Mouse (Mus musculus): ENCODE measurements at regions not wholly inside any gene's neighbourhood (a gene's known extent, or its start where the extent isn't known, plus 50 kb on each side); places are given as distances from the start of the nearest gene placed in this dataset.

DNA sequence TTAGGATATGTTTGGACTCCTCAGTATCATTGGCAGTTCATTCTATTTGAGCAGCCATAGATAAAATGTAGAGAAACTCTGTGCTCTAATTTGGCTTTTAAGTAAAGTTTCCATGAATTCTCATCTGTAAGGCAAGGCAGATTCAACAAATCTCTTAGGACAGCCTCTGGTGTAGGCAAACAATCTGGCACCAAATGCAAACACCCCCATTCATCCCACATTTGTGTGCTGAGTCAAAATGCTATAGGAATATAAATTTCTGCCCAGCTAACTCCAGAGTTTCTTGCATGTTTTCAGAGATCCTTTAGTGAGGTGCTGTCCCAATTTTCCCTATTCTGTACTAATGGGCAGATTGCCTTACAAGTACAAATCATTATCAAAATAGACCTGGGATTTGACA, 695.7 kb upstream of the Kif18a start:
- no peak overlapping the region for H3K4me2 ChIP-seq (ENCODE audit: low read depth, low read length)
- DNase-seq (ENCODE audit: low spot score) (no peak), ATAC-seq (ENCODE audit: low read depth) (no peak)

DNA sequence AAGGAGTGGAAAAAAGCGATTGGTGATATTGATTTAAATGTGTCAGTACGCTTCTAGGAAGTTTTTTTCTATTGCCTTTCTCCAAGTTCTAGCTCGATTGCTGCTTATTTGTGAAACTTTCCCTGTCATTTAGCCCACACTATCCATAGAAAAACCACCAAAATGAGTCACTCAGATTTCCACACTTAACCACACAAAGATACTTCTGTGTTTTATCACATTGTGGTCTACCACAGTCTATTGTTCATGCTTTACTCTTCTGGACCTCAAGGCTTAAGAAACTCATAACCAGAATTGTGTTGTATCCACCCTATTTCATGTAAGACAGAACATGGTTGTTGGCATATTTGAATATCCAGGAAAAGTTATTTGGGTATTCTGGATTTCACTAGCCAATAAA, 687.0 kb upstream of the Kif18a start:
- no peaks in the 10 kb centered on the region for H3K9me3 ChIP-seq (ENCODE audit: control insufficient read depth, low read length)
- H3K4me1 ChIP-seq (ENCODE audit: control insufficient read depth, insufficient read depth, low read length) = no peaks in the 10 kb centered on the region
- DNase-seq (ENCODE audit: low spot score) (no peak), ATAC-seq (ENCODE audit: low read depth) (no peak)
- H3K4me2 ChIP-seq (ENCODE audit: low read depth, low read length) = no peak overlapping the region
- no peaks in the 10 kb centered on the region for H3K27me3 ChIP-seq (replicated peaks; ENCODE audit: control insufficient read depth, insufficient read depth, low read length)
- no peak overlapping the region for H3K9ac ChIP-seq (ENCODE audit: low read depth, low read length)
- H3K4me3 ChIP-seq (ENCODE audit: low read depth, low read length) = no peak overlapping the region
- no peak overlapping the region for H3K27ac ChIP-seq (replicated peaks; ENCODE audit: low read depth, low read length)
- H3K36me3 ChIP-seq (ENCODE audit: control insufficient read depth, insufficient read depth, low read length) = no peaks in the 10 kb centered on the region
- 84% methylated on average over 3 of the region's 3 CpGs for WGBS

More for the DNA sequence above, 695.7 kb upstream of the Kif18a start:
- no peak overlapping the region for H3K27ac ChIP-seq (replicated peaks; ENCODE audit: low read depth, low read length)
- H3K36me3 ChIP-seq (ENCODE audit: control insufficient read depth, insufficient read depth, low read length) = no peaks in the 10 kb centered on the region
- H3K9me3 ChIP-seq (ENCODE audit: control insufficient read depth, low read length) = no peaks in the 10 kb centered on the region
- H3K9ac ChIP-seq (ENCODE audit: low read depth, low read length) = no peak overlapping the region
- no peaks in the 10 kb centered on the region for H3K27me3 ChIP-seq (replicated peaks; ENCODE audit: control insufficient read depth, insufficient read depth, low read length)
- H3K4me3 ChIP-seq (ENCODE audit: low read depth, low read length) = no peak overlapping the region
- H3K4me1 ChIP-seq (ENCODE audit: control insufficient read depth, insufficient read depth, low read length) = no peaks in the 10 kb centered on the region

DNA sequence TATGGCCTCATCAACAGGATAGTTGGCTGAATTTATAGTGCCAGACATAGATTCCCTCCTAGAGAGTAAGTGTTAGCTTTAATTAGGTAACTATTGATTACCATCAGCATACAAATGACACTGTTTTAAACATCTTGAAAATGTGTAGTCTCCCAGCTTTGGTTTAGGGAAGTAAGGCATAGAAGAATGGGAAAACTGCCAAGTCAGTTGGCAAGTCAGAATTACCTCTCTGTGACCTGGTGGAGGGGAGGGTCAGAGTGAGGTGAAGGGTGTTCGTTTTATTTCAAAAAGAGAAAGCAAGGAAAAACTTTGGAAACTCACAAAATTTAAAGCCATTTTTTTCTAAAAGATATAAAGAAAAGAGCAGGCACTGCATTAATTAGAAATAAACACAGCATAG, 680.2 kb upstream of the Kif18a start:
- Histone ChIP-seq H3K27ac (replicated peaks; ENCODE audit: low read depth, low read length) (no peak overlapping the region), H3K4me1 (ENCODE audit: control insufficient read depth, insufficient read depth, low read length) (no peaks in the 10 kb centered on the region), H3K9ac (ENCODE audit: low read depth, low read length) (no peak overlapping the region), H3K9me3 (ENCODE audit: control insufficient read depth, low read length) (no peaks in the 10 kb centered on the region), H3K4me3 (ENCODE audit: low read depth, low read length) (no peak overlapping the region), H3K4me2 (ENCODE audit: low read depth, low read length) (no peak overlapping the region), H3K36me3 (ENCODE audit: control insufficient read depth, insufficient read depth, low read length) (no peaks in the 10 kb centered on the region), H3K27me3 (replicated peaks; ENCODE audit: control insufficient read depth, insufficient read depth, low read length) (no peaks in the 10 kb centered on the region)
- DNase-seq (ENCODE audit: low spot score) = no peak
- 50% methylated on average over 1 of the region's 1 CpGs for WGBS
- no peak for ATAC-seq (ENCODE audit: low read depth)

DNA sequence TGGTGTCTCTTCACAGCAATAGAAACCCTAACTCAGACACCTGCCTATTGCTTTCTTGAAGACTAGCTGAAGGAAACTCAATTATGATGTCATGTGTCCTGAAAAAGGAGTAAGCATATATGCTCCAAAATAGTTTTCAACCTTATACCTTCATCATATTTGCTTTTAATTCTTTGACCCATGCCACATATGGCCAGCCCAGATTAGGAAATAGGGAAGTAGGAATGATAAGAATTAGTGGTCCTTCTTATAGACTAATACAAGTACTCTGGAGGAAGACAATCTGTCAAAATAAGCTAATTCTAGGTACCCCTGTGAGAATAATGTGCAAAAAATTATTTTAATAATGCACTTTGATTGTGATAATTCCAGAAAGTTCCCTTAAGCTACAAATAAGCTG, 661.0 kb upstream of the Kif18a start:
- no peak for DNase-seq (ENCODE audit: low spot score)
- Histone ChIP-seq H3K27ac (replicated peaks; ENCODE audit: low read depth, low read length) (no peak overlapping the region), H3K9ac (ENCODE audit: low read depth, low read length) (no peak overlapping the region), H3K27me3 (replicated peaks; ENCODE audit: control insufficient read depth, insufficient read depth, low read length) (no peaks in the 10 kb centered on the region), H3K4me1 (ENCODE audit: control insufficient read depth, insufficient read depth, low read length) (no peaks in the 10 kb centered on the region), H3K4me2 (ENCODE audit: low read depth, low read length) (no peak overlapping the region), H3K9me3 (ENCODE audit: control insufficient read depth, low read length) (no peaks in the 10 kb centered on the region), H3K4me3 (ENCODE audit: low read depth, low read length) (no peak overlapping the region), H3K36me3 (ENCODE audit: control insufficient read depth, insufficient read depth, low read length) (no peaks in the 10 kb centered on the region)
- ATAC-seq (ENCODE audit: low read depth) = no peak

DNA sequence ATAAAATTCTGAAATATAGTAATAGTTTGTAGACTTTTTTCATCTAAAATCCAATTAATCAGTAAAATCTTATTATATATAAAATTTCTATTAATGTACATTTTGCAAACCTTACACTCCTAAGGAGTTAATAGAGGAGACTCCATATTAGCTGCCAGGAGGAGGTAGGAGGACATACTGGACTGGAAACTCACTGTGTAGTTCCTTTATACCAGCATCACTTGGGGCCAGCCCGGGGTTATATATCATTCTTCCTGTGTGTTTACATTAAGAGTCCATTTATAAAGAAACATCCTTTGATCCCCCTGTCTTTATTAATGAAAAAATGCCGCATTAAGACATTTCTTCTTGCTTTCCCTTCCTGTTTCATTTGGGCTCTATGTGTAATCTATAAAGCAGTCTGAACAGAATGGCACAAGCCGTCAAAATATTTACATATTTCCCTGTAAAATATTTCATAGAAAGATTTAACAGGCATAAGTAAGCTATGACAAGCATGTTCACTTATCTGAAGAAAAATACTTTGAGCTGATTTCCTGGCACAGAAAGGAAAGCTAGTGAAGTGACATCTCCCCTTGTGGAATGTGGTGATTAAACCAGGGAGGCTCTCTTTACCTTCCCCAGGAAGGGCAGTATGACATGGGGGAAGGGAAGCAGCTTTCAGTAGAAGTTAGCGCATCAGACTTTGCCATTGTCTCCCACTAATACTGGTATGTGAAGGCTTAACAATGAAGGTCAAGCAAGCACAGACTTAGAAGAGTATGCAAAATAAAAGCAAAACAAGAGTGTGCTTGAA, 658.0 kb upstream of the Kif18a start:
- no peaks in the 10 kb centered on the region for H3K9me3 ChIP-seq (ENCODE audit: control insufficient read depth, low read length)
- ATAC-seq (ENCODE audit: low read depth) (peak; percentile 65), DNase-seq (ENCODE audit: low spot score) (peak; percentile 64)
- no peak overlapping the region for H3K4me3 ChIP-seq (ENCODE audit: low read depth, low read length)
- 63% methylated on average over 4 of the region's 4 CpGs for WGBS
- no peaks in the 10 kb centered on the region for H3K4me1 ChIP-seq (ENCODE audit: control insufficient read depth, insufficient read depth, low read length)
- H3K4me2 ChIP-seq (ENCODE audit: low read depth, low read length) = no peak overlapping the region
- H3K9ac ChIP-seq (ENCODE audit: low read depth, low read length) = no peak overlapping the region
- no peaks in the 10 kb centered on the region for H3K36me3 ChIP-seq (ENCODE audit: control insufficient read depth, insufficient read depth, low read length)
- no peak overlapping the region for H3K27ac ChIP-seq (replicated peaks; ENCODE audit: low read depth, low read length)
- H3K27me3 ChIP-seq (replicated peaks; ENCODE audit: control insufficient read depth, insufficient read depth, low read length) = no peaks in the 10 kb centered on the region

DNA sequence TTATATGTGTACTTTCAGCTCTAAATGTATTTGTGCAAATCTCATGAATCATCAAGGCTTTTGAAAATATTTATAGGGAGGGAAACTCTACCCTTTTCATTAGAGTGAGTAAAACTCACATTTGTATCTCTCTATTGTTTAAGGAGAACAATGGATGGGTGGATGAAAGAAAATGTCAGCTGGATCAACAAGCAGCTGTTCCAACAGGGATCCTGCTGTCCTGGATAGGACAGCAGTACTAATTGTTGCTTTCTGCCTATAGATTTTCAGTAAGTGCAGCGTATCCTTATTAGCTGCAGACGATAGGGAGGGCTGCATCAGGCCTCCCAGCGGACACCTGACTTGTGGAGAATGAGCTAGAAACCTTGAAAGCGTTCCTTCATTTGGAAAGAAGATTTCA, 644.9 kb upstream of the Kif18a start:
- H3K27ac ChIP-seq (replicated peaks; ENCODE audit: low read depth, low read length) = no peak overlapping the region
- DNase-seq (ENCODE audit: low spot score) = peak; percentile 3
- no peaks in the 10 kb centered on the region for H3K36me3 ChIP-seq (ENCODE audit: control insufficient read depth, insufficient read depth, low read length)
- H3K9ac ChIP-seq (ENCODE audit: low read depth, low read length) = no peak overlapping the region
- H3K27me3 ChIP-seq (replicated peaks; ENCODE audit: control insufficient read depth, insufficient read depth, low read length) = no peaks in the 10 kb centered on the region
- no peak for ATAC-seq (ENCODE audit: low read depth)
- no peak overlapping the region for H3K4me2 ChIP-seq (ENCODE audit: low read depth, low read length)
- H3K9me3 ChIP-seq (ENCODE audit: control insufficient read depth, low read length) = no peaks in the 10 kb centered on the region
- no peak overlapping the region for H3K4me3 ChIP-seq (ENCODE audit: low read depth, low read length)
- 71% methylated on average over 4 of the region's 4 CpGs for WGBS
- H3K4me1 ChIP-seq (ENCODE audit: control insufficient read depth, insufficient read depth, low read length) = no peaks in the 10 kb centered on the region

DNA sequence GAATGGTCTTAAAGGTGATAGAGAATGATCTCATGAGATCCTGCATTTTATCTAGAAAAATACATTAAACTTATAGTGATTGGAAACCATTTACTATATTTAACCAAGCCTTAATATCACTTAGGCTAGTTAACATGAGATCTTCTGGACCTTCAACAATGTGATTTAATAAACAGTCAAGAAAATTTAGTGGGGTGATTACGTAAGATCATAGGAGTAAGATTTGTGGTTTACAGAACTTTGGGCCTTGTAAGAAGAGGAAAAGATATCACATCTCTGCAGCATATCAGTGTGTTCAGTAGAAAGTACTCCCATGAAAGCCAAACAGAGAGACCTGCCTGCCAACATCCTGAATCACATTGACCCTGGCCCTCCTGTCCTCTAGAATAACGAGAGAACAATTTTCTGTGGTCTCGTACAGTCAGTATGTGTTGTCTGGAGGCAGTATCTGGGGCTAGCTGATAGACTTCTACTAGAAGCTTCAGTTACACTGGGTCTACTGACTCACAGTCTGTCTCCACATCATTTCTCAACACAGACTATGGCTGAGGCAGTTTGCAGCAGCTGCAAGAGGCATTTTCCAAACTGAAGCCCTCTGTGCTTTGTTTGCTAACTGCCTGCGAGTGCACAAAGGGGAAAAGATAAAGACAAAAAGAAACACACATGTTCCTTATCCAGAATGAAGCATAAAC, 619.7 kb upstream of the Kif18a start:
- Histone ChIP-seq H3K4me1 (ENCODE audit: control insufficient read depth, insufficient read depth, low read length) (no peaks in the 10 kb centered on the region), H3K9me3 (ENCODE audit: control insufficient read depth, low read length) (no peaks in the 10 kb centered on the region), H3K36me3 (ENCODE audit: control insufficient read depth, insufficient read depth, low read length) (no peaks in the 10 kb centered on the region), H3K4me2 (ENCODE audit: low read depth, low read length) (no peak overlapping the region), H3K4me3 (ENCODE audit: low read depth, low read length) (no peak overlapping the region), H3K27ac (replicated peaks; ENCODE audit: low read depth, low read length) (no peak overlapping the region), H3K27me3 (replicated peaks; ENCODE audit: control insufficient read depth, insufficient read depth, low read length) (no peaks in the 10 kb centered on the region), H3K9ac (ENCODE audit: low read depth, low read length) (no peak overlapping the region)
- ATAC-seq (ENCODE audit: low read depth) (no peak), DNase-seq (ENCODE audit: low spot score) (no peak)
- WGBS = 58% methylated on average over 4 of the region's 4 CpGs

DNA sequence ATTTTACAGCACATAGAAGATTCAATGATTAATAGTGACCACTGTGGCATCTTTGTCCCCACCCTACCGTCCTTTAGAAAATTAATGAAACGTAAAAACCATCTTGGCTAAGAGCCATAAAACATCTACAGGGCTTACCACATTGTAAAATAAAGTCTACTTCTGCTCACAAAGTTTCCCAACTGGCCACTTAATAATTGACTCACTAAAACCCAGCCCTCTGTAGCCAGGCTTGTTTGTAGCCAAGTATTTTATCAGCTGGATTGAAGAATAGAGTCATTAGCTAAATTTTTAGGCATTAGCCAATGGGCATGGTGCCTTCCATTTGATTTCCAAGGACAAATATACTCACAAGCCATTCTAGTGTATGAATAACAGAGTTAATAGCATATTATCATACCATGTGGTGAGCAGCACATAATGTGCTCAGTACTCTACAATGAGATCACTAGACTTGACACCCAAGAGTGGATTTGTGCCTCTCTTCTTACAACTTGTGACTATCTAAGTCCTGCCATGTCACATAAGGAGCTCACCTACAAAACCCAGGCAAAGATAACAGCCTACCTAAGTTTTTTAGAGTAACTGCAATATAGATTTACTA, 602.7 kb upstream of the Kif18a start:
- Histone ChIP-seq H3K27me3 (replicated peaks; ENCODE audit: control insufficient read depth, insufficient read depth, low read length) (no peaks in the 10 kb centered on the region), H3K4me1 (ENCODE audit: control insufficient read depth, insufficient read depth, low read length) (no peaks in the 10 kb centered on the region), H3K27ac (replicated peaks; ENCODE audit: low read depth, low read length) (no peak overlapping the region), H3K9ac (ENCODE audit: low read depth, low read length) (no peak overlapping the region), H3K4me2 (ENCODE audit: low read depth, low read length) (no peak overlapping the region), H3K36me3 (ENCODE audit: control insufficient read depth, insufficient read depth, low read length) (no peaks in the 10 kb centered on the region), H3K9me3 (ENCODE audit: control insufficient read depth, low read length) (no peaks in the 10 kb centered on the region), H3K4me3 (ENCODE audit: low read depth, low read length) (no peak overlapping the region)
- 73% methylated on average over 2 of the region's 2 CpGs for WGBS
- DNase-seq (ENCODE audit: low spot score) (no peak), ATAC-seq (ENCODE audit: low read depth) (no peak)

Data from embryonic facial prominence, embryonic 14.5 days (tissue).